Mouse (Mus musculus) cerebellum, adult 2 months (tissue): ENCODE measurements around the gene Tssk2.

Experiments
- CTCF ChIP-seq: fragments of 200-500 bp; IDR thresholded peaks from 2 replicates; pipeline ENCODE4 v1.5.1; 2011; ENCODE audit warnings: low read depth, mild to moderate bottlenecking, control low read depth, low read length, moderate library complexity, borderline replicate concordance; ENCODE audit not compliant: insufficient read depth
- POLR2A ChIP-seq: fragments of 200-500 bp; IDR thresholded peaks from 2 replicates; pipeline ENCODE4 v1.6.1; 2011; ENCODE audit warnings: low read length, control low read depth, borderline replicate concordance; ENCODE audit not compliant: insufficient read depth

DNA sequence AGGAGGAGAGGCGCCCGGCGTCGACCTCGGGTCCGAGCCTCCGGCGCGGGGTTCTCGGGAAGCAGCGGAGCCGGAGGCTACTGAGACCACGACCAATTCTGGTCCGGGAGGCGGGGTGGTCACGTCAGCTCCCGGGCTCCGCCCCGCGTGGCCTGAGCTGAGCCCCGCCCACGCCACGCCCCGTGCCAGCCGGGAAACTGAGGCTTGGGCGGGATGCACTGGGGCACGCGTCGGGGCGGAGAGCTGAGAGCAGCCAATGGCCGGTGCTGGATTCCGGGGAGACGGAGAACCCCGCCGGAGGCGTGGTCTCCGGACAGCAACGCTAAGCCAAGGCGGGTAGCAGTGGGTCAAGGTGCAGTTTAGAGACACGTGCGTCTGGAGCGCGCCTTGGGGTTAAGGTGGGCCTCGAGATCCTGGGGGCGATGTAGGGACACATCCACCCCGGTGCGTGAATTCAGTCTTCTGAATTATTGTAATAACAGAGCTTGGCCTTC lies 29.7 kb downstream of the Tssk2 start, which contains the start of gene Slc25a1:
- TF ChIP-seq CTCF (no peak), POLR2A (peak; percentile 23; the same call in 1 of the 2 replicates)
